Mouse (Mus musculus) MN1 (cell line): ENCODE measurements at regions not wholly inside any gene's neighbourhood (a gene's known extent, or its start where the extent isn't known, plus 50 kb on each side); places are given as distances from the start of the nearest gene placed in this dataset.
"Not testable (repeated sequence)": the region's sequence is repeated elsewhere in the genome, so short reads cannot be mapped to it uniquely, and the experiment has no call there.

ENCODE experiments used
- DNase-seq: peaks from one replicate; pipeline ENCODE4 v3.0.0-alpha.2; 2016; ENCODE audit warnings: low spot score

GRCm38 (mm10) chr8:126833006-126833405 lies 112.6 kb downstream of the Tomm20 start:
- DNase-seq: peak; percentile 52

- peak; percentile 66 for DNase-seq
These were observed 113.3 kb downstream of the Tomm20 start for GRCm38 (mm10) chr8:126832163-126832978.

- no peak for DNase-seq
These were observed 114.1 kb downstream of the Tomm20 start for GRCm38 (mm10) chr8:126831312-126832162.

GRCm38 (mm10) chr8:126830242-126830530 lies 115.5 kb downstream of the Tomm20 start:
- DNase-seq: no peak

GRCm38 (mm10) chr8:126829376-126830241 lies 116.0 kb downstream of the Tomm20 start:
- no peak for DNase-seq

GRCm38 (mm10) chr8:126827681-126828383 lies 117.8 kb downstream of the Tomm20 start:
- peak; percentile 60 for DNase-seq

- peak; percentile 90 for DNase-seq
These were observed 119.0 kb downstream of the Tomm20 start for GRCm38 (mm10) chr8:126826328-126827285.

- peak; percentile 78 for DNase-seq
These were observed 119.8 kb downstream of the Tomm20 start for GRCm38 (mm10) chr8:126825877-126826276.

GRCm38 (mm10) chr8:126824575-126825208 lies 121.0 kb downstream of the Tomm20 start:
- DNase-seq: peak; percentile 77

GRCm38 (mm10) chr8:126822269-126822668 lies 123.4 kb downstream of the Tomm20 start:
- no peak for DNase-seq

GRCm38 (mm10) chr8:126821279-126821678 lies 124.4 kb downstream of the Tomm20 start:
- no peak for DNase-seq

GRCm38 (mm10) chr8:126820502-126820901 lies 125.1 kb downstream of the Tomm20 start:
- DNase-seq: no peak

- no peak for DNase-seq
These were observed 126.4 kb downstream of the Tomm20 start for GRCm38 (mm10) chr8:126819261-126819660.

GRCm38 (mm10) chr8:126816155-126816554 lies 129.5 kb downstream of the Tomm20 start:
- no peak for DNase-seq

- no peak for DNase-seq
These were observed 131.2 kb downstream of the Tomm20 start for GRCm38 (mm10) chr8:126814427-126814826.

- DNase-seq: no peak
These were observed 132.0 kb downstream of the Tomm20 start for GRCm38 (mm10) chr8:126813621-126814020.

GRCm38 (mm10) chr8:126812777-126813176 lies 132.9 kb downstream of the Tomm20 start:
- no peak for DNase-seq

GRCm38 (mm10) chr8:126811358-126811757 lies 134.3 kb downstream of the Tomm20 start:
- not testable (repeated sequence) for DNase-seq

- DNase-seq: no peak
These were observed 135.1 kb downstream of the Tomm20 start for GRCm38 (mm10) chr8:126810516-126810915.

GRCm38 (mm10) chr8:126809321-126809720 lies 136.3 kb downstream of the Tomm20 start:
- DNase-seq: no peak
